ENCODE assay signal across 28 mouse cellular contexts in the genomic region with DNA sequence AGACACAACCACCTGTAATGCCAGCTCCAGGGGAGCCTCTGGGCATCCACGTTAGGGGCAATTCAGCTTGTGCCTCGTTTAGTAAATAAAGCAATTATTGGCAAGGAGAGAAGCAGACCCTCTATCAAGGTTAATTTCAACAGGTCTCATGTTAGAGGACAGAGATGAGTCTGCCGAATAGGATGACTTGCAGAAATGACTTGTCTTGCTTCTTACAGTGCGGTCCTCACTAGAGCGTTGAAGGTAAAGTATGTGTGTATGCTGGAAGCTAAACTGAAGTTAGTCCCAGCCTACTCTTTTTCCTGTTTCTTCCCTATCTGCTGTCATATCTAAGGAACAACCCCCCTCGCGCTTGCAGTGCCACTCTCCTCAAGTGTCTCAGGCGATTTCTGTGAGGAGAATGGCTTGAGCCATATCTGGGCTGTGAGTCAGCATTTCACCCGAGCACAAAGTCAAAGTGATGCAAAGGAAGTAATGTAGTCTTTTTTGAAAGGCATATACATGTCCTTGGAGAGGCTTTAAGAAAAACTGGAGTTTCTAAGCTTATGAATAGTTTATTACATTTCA. TPM values are rescaled to one million over a fixed set of nuclear protein-coding genes. Genes with fewer than 3 reads are reported as not detected.
DNase-seq lines count a peak whose midpoint lies in the region; ATAC-seq and TF ChIP-seq lines count a peak whose summit lies in the region.
"Had no signal": no experiment of that assay in that cellular context is flagged by ENCODE, and none has a peak within 500 bp of the region (broad histone marks: within the 10 kb centered on the region; RNA-seq: fewer than 3 reads in every experiment).

No protein-coding gene starts in this region.

- peak overlapping the region; percentile 26; the same call in 1 of the 2 replicates for H3K27ac ChIP-seq in liver, embryonic 11.5 days (ENCODE audit: low read depth, low read length)
- H3K27ac ChIP-seq: hindbrain, embryonic 14.5 days; macrophage; midbrain, embryonic 15.5 days; neural tube, embryonic 15.5 days; stomach, embryonic 15.5 days had no signal

- no peak overlapping the region for H3K4me3 ChIP-seq in G1E (ENCODE audit: low read depth, low read length)
- no peak overlapping the region for H3K4me3 ChIP-seq in liver, embryonic 11.5 days (ENCODE audit: low read depth, low read length)
- H3K4me3 ChIP-seq: heart, embryonic 12.5 days; midbrain, embryonic 15.5 days; neural tube, embryonic 15.5 days; stomach, embryonic 15.5 days had no signal

- H3K9me3 ChIP-seq in G1E (replicated peaks): no peaks in the 10 kb centered on the region
- H3K9me3 ChIP-seq in liver, embryonic 11.5 days (ENCODE audit: control insufficient read depth, low read length): no peaks in the 10 kb centered on the region
- H3K9me3 ChIP-seq: heart, embryonic 12.5 days; midbrain, embryonic 15.5 days; neural tube, embryonic 15.5 days; stomach, embryonic 15.5 days had no signal

- 0 out of 2 replicates have a peak overlapping the region, but pooled peaks have one; percentile 7 for H3K9ac ChIP-seq in liver, embryonic 11.5 days (ENCODE audit: low read depth, low read length)
- H3K9ac ChIP-seq: heart, embryonic 12.5 days; hindbrain, embryonic 14.5 days; midbrain, embryonic 15.5 days; neural tube, embryonic 15.5 days; stomach, embryonic 15.5 days had no signal

- peak; percentile 35; the same call in 1 of the 2 replicates for ATAC-seq in G1E (ENCODE audit: extremely low read depth, insufficient number of reproducible peaks, low FRiP score, poor library complexity, severe bottlenecking)
- peak; percentile 65 for ATAC-seq in liver, embryonic 11.5 days (replicated peaks; ENCODE audit: low FRiP score)
- peak; percentile 52 for ATAC-seq in megakaryocyte progenitor cell, adult 5-6 weeks (replicated peaks; ENCODE audit: poor library complexity)
- ATAC-seq: CD4-positive, CD25-positive, alpha-beta regulatory T cell, adult 4 months; midbrain, embryonic 15.5 days had no signal

- H3K4me1 ChIP-seq in G1E (ENCODE audit: insufficient read depth, low read depth, low read length): peaks cover 15% of the 10 kb centered on the region
- 0 out of 2 replicates have a peak, but pooled peaks cover 6% of the 10 kb centered on the region for H3K4me1 ChIP-seq in liver, embryonic 11.5 days (replicated peaks; ENCODE audit: control insufficient read depth, insufficient read depth, low read length)
- H3K4me1 ChIP-seq: midbrain, embryonic 15.5 days; neural tube, embryonic 15.5 days; stomach, embryonic 15.5 days had no signal

- no peaks in the 10 kb centered on the region for H3K27me3 ChIP-seq in G1E (ENCODE audit: insufficient read depth, low read length)
- no peaks in the 10 kb centered on the region for H3K27me3 ChIP-seq in liver, embryonic 11.5 days (replicated peaks; ENCODE audit: control insufficient read depth, insufficient read depth, low read length)
- H3K27me3 ChIP-seq: heart, embryonic 12.5 days; midbrain, embryonic 15.5 days; neural tube, embryonic 15.5 days; stomach, embryonic 15.5 days had no signal

- peak overlapping the region; percentile 26; the same call in 1 of the 2 replicates for H3K4me2 ChIP-seq in liver, embryonic 11.5 days
- H3K4me2 ChIP-seq: heart, embryonic 12.5 days; hindbrain, embryonic 14.5 days; midbrain, embryonic 15.5 days; neural tube, embryonic 15.5 days; stomach, embryonic 15.5 days had no signal

- no peak for TF ChIP-seq CTCF in G1E (IDR thresholded peaks at IDR 0.05; ENCODE audit: low read depth, low read length)

- no peak for DNase-seq in G1E (ENCODE audit: low spot score)
- DNase-seq in c-Kit-negative CD71-positive TER-119-positive erythroid progenitor cells, embryonic 14.5 days (ENCODE audit: low read depth, low spot score): peak; percentile 34
- DNase-seq in liver, embryonic 11.5 days (ENCODE audit: low spot score): no peak
- no peak for DNase-seq in adipocyte (ENCODE audit: low spot score)
- DNase-seq in right cerebral cortex, postnatal 4 days: no peak
- DNase-seq in B cell, adult 2 months: no peak
- DNase-seq: cerebellum, postnatal 10 days; gastrocnemius, postnatal 10 days; heart, postnatal 36 days; kidney, adult 8-10 months; kidney, postnatal 4 days; layer of hippocampus, adult 9-11 months; thymus, adult 18-20 months had no signal

- 55% methylated on average over 9 of the region's 9 CpGs for WGBS in liver, embryonic 11.5 days

- peaks cover 84% of the 10 kb centered on the region for H3K36me3 ChIP-seq in G1E (replicated peaks)
- peaks cover 19% of the 10 kb centered on the region for H3K36me3 ChIP-seq in liver, embryonic 11.5 days (ENCODE audit: control insufficient read depth, insufficient read depth, low read length)

RNA-seq across cellular contexts. Expression of gene Dtd2, which starts 7.9 kb away (rescaled TPM):
- total RNA-seq in G1E (2014; fragmentation: Nextera tagmentation) (31.5 and 34.6 TPM in 2 replicates), G1E (2017) (12.8 and 13.2 TPM in 2 replicates)
- polyA plus RNA-seq in G1E (2012): 8.7 and 12.1 TPM in 2 replicates
- 31.0 and 33.1 TPM in 2 replicates for polyA plus RNA-seq in liver, embryonic 11.5 days (2014; fragmentation: Nextera tagmentation; extraction: Ambion mirVana)
- 15.8 and 18.6 TPM in 2 replicates for total RNA-seq in megakaryocyte progenitor cell, adult 5-6 weeks (2015)
- total RNA-seq in megakaryocyte progenitor cell, adult 5-6 weeks (2017): 15.8 and 16.2 TPM in 2 replicates

RNA-seq across cellular contexts. Expression of gene Heatr5a, which starts 27.3 kb away (rescaled TPM):
- total RNA-seq in G1E (2014; fragmentation: Nextera tagmentation): 121 and 146 TPM in 2 replicates
- total RNA-seq in G1E (2017): 66.8 and 70.0 TPM in 2 replicates
- polyA plus RNA-seq in G1E (2012): 7.0 and 15.1 TPM in 2 replicates
- 18.3 and 18.9 TPM in 2 replicates for polyA plus RNA-seq in liver, embryonic 11.5 days (2014; fragmentation: Nextera tagmentation; extraction: Ambion mirVana)
- total RNA-seq in megakaryocyte progenitor cell, adult 5-6 weeks (2015): 27.8 and 43.7 TPM in 2 replicates
- total RNA-seq in megakaryocyte progenitor cell, adult 5-6 weeks (2017): 21.2 and 30.0 TPM in 2 replicates

RNA-seq across cellular contexts. Expression of gene Gpr33, which starts 29.4 kb away (rescaled TPM):
- not detected in 2 replicates for total RNA-seq in G1E (2014; fragmentation: Nextera tagmentation)
- total RNA-seq in G1E (2017): 0.11 and 0.23 TPM in 2 replicates
- not detected in 2 replicates for polyA plus RNA-seq in G1E (2012)
- polyA plus RNA-seq in liver, embryonic 11.5 days (2014; fragmentation: Nextera tagmentation; extraction: Ambion mirVana): not detected in 2 replicates
- total RNA-seq in megakaryocyte progenitor cell, adult 5-6 weeks (2015): not detected in 2 replicates
- total RNA-seq in megakaryocyte progenitor cell, adult 5-6 weeks (2017): not detected in 2 replicates
- total RNA-seq: ES-E14; heart, postnatal 36 days; left cerebral cortex, postnatal 25 days had no signal
- polyA plus RNA-seq: CD4-positive, CD25-positive, alpha-beta regulatory T cell, adult 4 months; embryonic facial prominence, embryonic 14.5 days; forebrain, embryonic 11.5 days; heart, embryonic 12.5 days; hindbrain, embryonic 14.5 days; intestine, embryonic 14.5 days; limb, embryonic 14.5 days; lung, embryonic 16.5 days; macrophage; midbrain, embryonic 15.5 days; neural tube, embryonic 15.5 days; stomach, embryonic 15.5 days had no signal
